Mouse (Mus musculus): ENCODE data around the gene Ssrp1. TPM values are rescaled to one million over a fixed set of nuclear protein-coding genes. Genes with fewer than 3 reads are reported as not detected.

Gene Ssrp1
- total and polyA plus RNA-seq, 2 experiments from 2014 or later: 141 to 178 TPM

GRCm38 (mm10) chr2:85014588-85014982, 22.4 kb upstream of the Ssrp1 start:
- no peaks in the 10 kb centered on the region for H3K9me3 ChIP-seq (ENCODE audit: low read length)
- no peaks in the 10 kb centered on the region for H3K4me1 ChIP-seq (ENCODE audit: insufficient read depth, low read length)
- H3K9ac ChIP-seq (replicated peaks; ENCODE audit: low read length): no peak overlapping the region
- H3K4me2 ChIP-seq (ENCODE audit: low read depth, low read length): no peak overlapping the region
- no peak for TF ChIP-seq CTCF (IDR thresholded peaks at IDR 0.05; ENCODE audit: low read depth)
- no peak overlapping the region for H3K27ac ChIP-seq
- no peak overlapping the region for H3K4me3 ChIP-seq (ENCODE audit: low read length)
- no peaks in the 10 kb centered on the region for H3K27me3 ChIP-seq (ENCODE audit: insufficient read depth, low read length)
- peak; percentile 35; the same call in 1 of the 2 replicates for ATAC-seq
- 61% methylated on average over 3 of the region's 3 CpGs for WGBS
- H3K36me3 ChIP-seq (ENCODE audit: insufficient read depth, low read length): no peaks in the 10 kb centered on the region
- DNase-seq (ENCODE audit: low spot score): no peak

DNA sequence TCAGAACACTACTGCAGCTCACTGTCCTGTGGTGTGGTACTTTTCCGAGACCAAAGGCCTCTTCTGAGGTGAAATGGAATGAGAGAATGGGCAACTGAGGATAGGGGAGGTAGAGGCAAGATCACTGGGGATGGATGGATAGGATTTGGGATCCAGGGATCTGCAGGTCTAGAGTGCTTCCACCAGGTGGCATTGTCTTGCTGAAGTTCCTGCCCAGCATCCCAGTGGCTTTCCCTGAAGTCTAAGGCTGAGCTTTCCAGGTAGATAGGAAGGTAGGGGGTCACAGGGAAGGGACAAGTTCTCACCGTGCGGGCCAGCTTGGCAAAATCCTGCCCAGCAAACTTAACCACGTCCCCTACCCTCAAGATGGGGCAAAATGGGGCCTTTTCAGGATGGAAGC, 15.0 kb upstream of the Ssrp1 start:
- peak; percentile 79 for TF ChIP-seq CTCF (IDR thresholded peaks at IDR 0.05; ENCODE audit: low read depth)
- WGBS: 35% methylated on average over 4 of the region's 4 CpGs
- Histone ChIP-seq H3K27me3 (ENCODE audit: insufficient read depth, low read length) (no peaks in the 10 kb centered on the region), H3K9me3 (ENCODE audit: low read length) (no peaks in the 10 kb centered on the region), H3K4me1 (ENCODE audit: insufficient read depth, low read length) (no peaks in the 10 kb centered on the region), H3K9ac (replicated peaks; ENCODE audit: low read length) (no peak overlapping the region), H3K4me3 (ENCODE audit: low read length) (no peak overlapping the region), H3K36me3 (ENCODE audit: insufficient read depth, low read length) (no peaks in the 10 kb centered on the region), H3K4me2 (ENCODE audit: low read depth, low read length) (no peak overlapping the region), H3K27ac (no peak overlapping the region)
- ATAC-seq (no peak), DNase-seq (ENCODE audit: low spot score) (peak; percentile 52)

DNA sequence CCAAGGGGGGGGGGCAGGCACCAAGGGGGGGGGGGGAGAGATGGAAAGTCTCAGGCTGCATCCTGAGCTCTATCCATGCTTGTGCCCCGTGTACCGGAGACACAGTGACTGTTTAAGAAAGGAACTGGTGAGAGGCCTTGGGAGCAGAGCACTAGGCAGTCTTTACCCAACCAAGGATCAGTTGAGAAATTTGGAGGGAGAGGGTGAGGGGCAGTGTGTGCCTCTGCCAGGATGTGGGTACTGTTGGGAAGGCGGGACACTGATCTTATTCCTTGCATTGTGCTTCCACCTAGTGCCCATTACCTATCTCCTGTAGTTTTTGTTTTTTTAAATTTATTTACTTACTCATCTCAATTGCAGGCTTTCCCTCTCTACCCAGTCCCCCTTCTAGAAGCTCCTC, 10.9 kb upstream of the Ssrp1 start:
- H3K27me3 ChIP-seq (ENCODE audit: insufficient read depth, low read length): no peaks in the 10 kb centered on the region
- H3K4me1 ChIP-seq (ENCODE audit: insufficient read depth, low read length): no peaks in the 10 kb centered on the region
- H3K9ac ChIP-seq (replicated peaks; ENCODE audit: low read length): no peak overlapping the region
- ATAC-seq (no peak), DNase-seq (ENCODE audit: low spot score) (no peak)
- H3K36me3 ChIP-seq (ENCODE audit: insufficient read depth, low read length): no peaks in the 10 kb centered on the region
- 78% methylated on average over 3 of the region's 3 CpGs for WGBS
- TF ChIP-seq CTCF (IDR thresholded peaks at IDR 0.05; ENCODE audit: low read depth): no peak
- H3K4me2 ChIP-seq (ENCODE audit: low read depth, low read length): no peak overlapping the region
- no peak overlapping the region for H3K4me3 ChIP-seq (ENCODE audit: low read length)
- no peaks in the 10 kb centered on the region for H3K9me3 ChIP-seq (ENCODE audit: low read length)
- no peak overlapping the region for H3K27ac ChIP-seq

DNA sequence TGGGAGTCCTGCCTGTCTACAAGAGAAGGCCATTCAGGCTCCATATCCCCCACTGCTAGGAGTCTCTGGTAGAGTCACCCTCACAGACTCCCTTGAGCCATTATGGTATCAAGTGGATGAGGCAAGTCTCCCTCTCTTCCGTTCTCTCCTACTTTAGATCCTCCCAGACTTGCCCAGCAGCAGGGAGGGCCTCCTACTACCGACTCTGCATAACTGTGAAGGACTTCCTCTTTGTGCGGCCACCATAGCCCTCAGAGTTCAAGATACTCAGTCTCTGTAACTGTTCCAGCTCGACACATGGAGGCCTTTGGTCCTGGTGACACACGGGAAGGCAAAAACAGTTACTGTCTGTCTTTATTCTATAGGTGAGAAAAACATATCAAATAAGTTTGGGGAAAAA, 9.8 kb upstream of the Ssrp1 start:
- ATAC-seq (no peak), DNase-seq (ENCODE audit: low spot score) (no peak)
- H3K9me3 ChIP-seq (ENCODE audit: low read length): no peaks in the 10 kb centered on the region
- no peak overlapping the region for H3K27ac ChIP-seq
- H3K27me3 ChIP-seq (ENCODE audit: insufficient read depth, low read length): no peaks in the 10 kb centered on the region
- TF ChIP-seq CTCF (IDR thresholded peaks at IDR 0.05; ENCODE audit: low read depth): no peak
- no peak overlapping the region for H3K4me3 ChIP-seq (ENCODE audit: low read length)
- WGBS: 66% methylated on average over 5 of the region's 5 CpGs
- no peaks in the 10 kb centered on the region for H3K36me3 ChIP-seq (ENCODE audit: insufficient read depth, low read length)
- no peak overlapping the region for H3K9ac ChIP-seq (replicated peaks; ENCODE audit: low read length)
- no peaks in the 10 kb centered on the region for H3K4me1 ChIP-seq (ENCODE audit: insufficient read depth, low read length)
- no peak overlapping the region for H3K4me2 ChIP-seq (ENCODE audit: low read depth, low read length)

GRCm38 (mm10) chr2:85029897-85030296, 7.1 kb upstream of the Ssrp1 start:
- no peak for TF ChIP-seq CTCF (IDR thresholded peaks at IDR 0.05; ENCODE audit: low read depth)
- Histone ChIP-seq H3K4me1 (ENCODE audit: insufficient read depth, low read length) (no peaks in the 10 kb centered on the region), H3K9me3 (ENCODE audit: low read length) (no peaks in the 10 kb centered on the region), H3K27me3 (ENCODE audit: insufficient read depth, low read length) (no peaks in the 10 kb centered on the region), H3K27ac (no peak overlapping the region), H3K36me3 (ENCODE audit: insufficient read depth, low read length) (no peaks in the 10 kb centered on the region), H3K4me3 (ENCODE audit: low read length) (no peak overlapping the region), H3K9ac (replicated peaks; ENCODE audit: low read length) (no peak overlapping the region), H3K4me2 (ENCODE audit: low read depth, low read length) (no peak overlapping the region)
- DNase-seq (ENCODE audit: low spot score) (no peak), ATAC-seq (no peak)
- 57% methylated on average over 6 of the region's 6 CpGs for WGBS

GRCm38 (mm10) chr2:85030989-85031388, 6.0 kb upstream of the Ssrp1 start:
- 59% methylated on average over 6 of the region's 6 CpGs for WGBS
- no peak overlapping the region for H3K4me2 ChIP-seq (ENCODE audit: low read depth, low read length)

DNA sequence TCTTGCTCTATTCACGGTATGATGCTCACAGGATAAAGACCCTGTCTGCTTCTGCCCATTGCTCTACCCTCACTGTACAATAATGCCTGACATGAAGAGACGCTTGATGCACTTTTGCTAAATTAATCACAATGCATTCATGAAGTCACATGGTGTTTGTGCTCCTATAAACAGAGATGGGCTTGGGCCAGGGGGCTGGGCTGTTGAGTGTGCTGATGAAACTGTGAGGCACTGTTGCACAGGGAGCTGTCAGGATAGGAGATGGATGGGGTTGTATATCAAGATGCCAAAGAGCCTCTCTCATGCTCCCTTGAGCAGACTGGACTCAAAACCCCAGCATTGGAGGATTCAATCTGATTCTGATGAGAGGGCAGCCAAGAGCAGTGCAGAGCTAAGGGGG, 3.9 kb upstream of the Ssrp1 start:
- H3K4me3 ChIP-seq (ENCODE audit: low read length): no peak overlapping the region
- TF ChIP-seq CTCF (IDR thresholded peaks at IDR 0.05; ENCODE audit: low read depth): no peak
- 82% methylated on average over 2 of the region's 2 CpGs for WGBS
- no peaks in the 10 kb centered on the region for H3K9me3 ChIP-seq (ENCODE audit: low read length)
- H3K27ac ChIP-seq: no peak overlapping the region
- H3K4me1 ChIP-seq (ENCODE audit: insufficient read depth, low read length): peaks cover 5% of the 10 kb centered on the region
- H3K4me2 ChIP-seq (ENCODE audit: low read depth, low read length): no peak overlapping the region
- no peaks in the 10 kb centered on the region for H3K36me3 ChIP-seq (ENCODE audit: insufficient read depth, low read length)
- no peak overlapping the region for H3K9ac ChIP-seq (replicated peaks; ENCODE audit: low read length)
- no peak for ATAC-seq
- no peaks in the 10 kb centered on the region for H3K27me3 ChIP-seq (ENCODE audit: insufficient read depth, low read length)
- DNase-seq (ENCODE audit: low spot score): no peak

More at GRCm38 (mm10) chr2:85030989-85031388, 6.0 kb upstream of the Ssrp1 start:
- Histone ChIP-seq H3K27ac (no peak overlapping the region), H3K9me3 (ENCODE audit: low read length) (no peaks in the 10 kb centered on the region), H3K4me3 (ENCODE audit: low read length) (no peak overlapping the region), H3K36me3 (ENCODE audit: insufficient read depth, low read length) (no peaks in the 10 kb centered on the region), H3K27me3 (ENCODE audit: insufficient read depth, low read length) (no peaks in the 10 kb centered on the region), H3K9ac (replicated peaks; ENCODE audit: low read length) (no peak overlapping the region), H3K4me1 (ENCODE audit: insufficient read depth, low read length) (no peaks in the 10 kb centered on the region)
- no peak for TF ChIP-seq CTCF (IDR thresholded peaks at IDR 0.05; ENCODE audit: low read depth)
- no peak for DNase-seq (ENCODE audit: low spot score)
- no peak for ATAC-seq

All from hindbrain, postnatal 0 days (tissue).